Mouse (Mus musculus) heart, postnatal 0 days (tissue): ENCODE data around the gene Qdpr.

Experiments
- CTCF ChIP-seq: IDR thresholded peaks from 2 replicates; pipeline ENCODE4 v1.5.1; 2016; ENCODE audit warnings: antibody characterized with exemption, control low read depth, low read depth
- EP300 ChIP-seq: IDR thresholded peaks from 2 replicates; pipeline ENCODE4 v1.6.1; 2016; ENCODE audit warnings: antibody characterized with exemption, low read depth

- TF ChIP-seq EP300, result no peak
- TF ChIP-seq CTCF, result no peak
Measured at GRCm38 (mm10) chr5:45427891-45428290, 22.1 kb downstream of the Qdpr start.
